Mouse (Mus musculus) liver, embryonic 13.5 days (tissue): ENCODE data around the gene Gpbar1. TPM values are rescaled to one million over a fixed set of nuclear protein-coding genes. Genes with fewer than 3 reads are reported as not detected.

Source experiments
- ATAC-seq: fragments of 200-750 bp; cut with Nextera tagmentation; 2 replicates; pipeline ENCODE4 v1.8.0; 2017; ENCODE audit warnings: low read depth, mild to moderate bottlenecking, moderate number of reproducible peaks, moderate library complexity
- DNase-seq: peaks from one replicate; pipeline ENCODE4 v3.0.0; 2022
- H3K27ac ChIP-seq: fragments of 300-500 bp; sonication (generic); 2 replicates; pipeline ENCODE4 v1.5.1; 2015; ENCODE audit warnings: moderate library complexity, mild to moderate bottlenecking, inconsistent platforms
- H3K27me3 ChIP-seq: fragments of 300-500 bp; sonication (generic); 2 replicates; pipeline ENCODE4 v1.6.1; 2015; ENCODE audit warnings: mild to moderate bottlenecking, inconsistent platforms
- H3K36me3 ChIP-seq: fragments of 300-500 bp; sonication (generic); 2 replicates; pipeline ENCODE4 v1.6.1; 2015; ENCODE audit warnings: mild to moderate bottlenecking, inconsistent platforms
- H3K4me1 ChIP-seq: fragments of 300-500 bp; sonication (generic); replicated peaks from 2 replicates; pipeline ENCODE4 v1.6.1; 2015; ENCODE audit warnings: inconsistent platforms
- H3K4me2 ChIP-seq: fragments of 300-500 bp; sonication (generic); 2 replicates; pipeline ENCODE4 v1.6.1; 2015; ENCODE audit warnings: inconsistent platforms, mild to moderate bottlenecking, moderate library complexity
- H3K4me3 ChIP-seq: fragments of 300-500 bp; sonication (generic); replicated peaks from 2 replicates; pipeline ENCODE4 v1.5.1; 2015; ENCODE audit warnings: mild to moderate bottlenecking, inconsistent platforms
- H3K9ac ChIP-seq: fragments of 300-500 bp; sonication (generic); 2 replicates; pipeline ENCODE4 v1.6.1; 2015; ENCODE audit warnings: mild to moderate bottlenecking, inconsistent platforms
- H3K9me3 ChIP-seq: fragments of 300-500 bp; sonication (generic); replicated peaks from 2 replicates; pipeline ENCODE4 v1.6.1; 2016; ENCODE audit warnings: inconsistent platforms
- WGBS: fragments of 180-500 bp; shearing (Covaris S2); methylation state at CpG from one replicate; pipeline ENCODE4 v1.1.7; 2015; ENCODE audit not compliant: insufficient replicate concordance; 5-methylcytosine and 5-hydroxymethylcytosine counted together
- polyA plus RNA-seq: library from polyadenylated mRNA; unstranded; fragments of >200 nt; fragmentation: Nextera tagmentation; extraction: Ambion mirVana; gene quantifications from 2 replicates; pipeline ENCODE4 v1.2.1, GENCODE M21; 2015

The Gpbar1 gene
- polyA plus RNA-seq, 1 experiment from 2014 or later = 0.75 TPM

GRCm38 (mm10) chr1:74277883-74278537, 340 bp upstream of the Gpbar1 start:
- 48% methylated on average over 8 of the region's 8 CpGs for WGBS
- Histone ChIP-seq H3K27me3 (no peaks in the 10 kb centered on the region; the same call in 1 of the 2 replicates), H3K9ac (no peak overlapping the region), H3K4me2 (no peak overlapping the region), H3K27ac (no peak overlapping the region), H3K9me3 (no peaks in the 10 kb centered on the region), H3K4me3 (no peak overlapping the region), H3K36me3 (peaks cover 41% of the 10 kb centered on the region), H3K4me1 (peaks cover 27% of the 10 kb centered on the region)
- DNase-seq (no peak), ATAC-seq (no peak)

- H3K4me2 ChIP-seq = no peak overlapping the region
- peaks cover 41% of the 10 kb centered on the region for H3K36me3 ChIP-seq
- peaks cover 35% of the 10 kb centered on the region for H3K4me1 ChIP-seq
- H3K27me3 ChIP-seq = no peaks in the 10 kb centered on the region; the same call in 1 of the 2 replicates
- ATAC-seq (no peak), DNase-seq (no peak)
- no peak overlapping the region for H3K4me3 ChIP-seq
- H3K9me3 ChIP-seq = no peaks in the 10 kb centered on the region
- WGBS = 77% methylated on average over 11 of the region's 11 CpGs
- no peak overlapping the region for H3K27ac ChIP-seq
- H3K9ac ChIP-seq = no peak overlapping the region
Measured at GRCm38 (mm10) chr1:74278988-74279387, 638 bp downstream of the Gpbar1 start.

- no peaks in the 10 kb centered on the region for H3K9me3 ChIP-seq
- WGBS = 86% methylated on average over 14 of the region's 14 CpGs
- peaks cover 36% of the 10 kb centered on the region for H3K4me1 ChIP-seq
- H3K9ac ChIP-seq = no peak overlapping the region
- ATAC-seq (no peak), DNase-seq (no peak)
- no peak overlapping the region for H3K4me2 ChIP-seq
- peaks cover 41% of the 10 kb centered on the region for H3K36me3 ChIP-seq
- no peak overlapping the region for H3K4me3 ChIP-seq
- H3K27me3 ChIP-seq = no peaks in the 10 kb centered on the region; the same call in 1 of the 2 replicates
- H3K27ac ChIP-seq = no peak overlapping the region
Measured at GRCm38 (mm10) chr1:74280591-74281325, 2.4 kb downstream of the Gpbar1 start.

- ATAC-seq (no peak), DNase-seq (no peak)
- 54% methylated on average over 2 of the region's 2 CpGs for WGBS
- H3K4me1 ChIP-seq = peaks cover 41% of the 10 kb centered on the region
- no peaks in the 10 kb centered on the region for H3K9me3 ChIP-seq
- no peak overlapping the region for H3K4me2 ChIP-seq
- no peak overlapping the region for H3K27ac ChIP-seq
- H3K9ac ChIP-seq = no peak overlapping the region
- H3K36me3 ChIP-seq = peaks cover 41% of the 10 kb centered on the region
- no peak overlapping the region for H3K4me3 ChIP-seq
- no peaks in the 10 kb centered on the region; the same call in 1 of the 2 replicates for H3K27me3 ChIP-seq
Measured at GRCm38 (mm10) chr1:74281372-74281771, 3.0 kb downstream of the Gpbar1 start.

GRCm38 (mm10) chr1:74281886-74282285, 3.5 kb downstream of the Gpbar1 start:
- no peak overlapping the region for H3K4me3 ChIP-seq
- no peak overlapping the region for H3K4me2 ChIP-seq
- peaks cover 41% of the 10 kb centered on the region for H3K36me3 ChIP-seq
- WGBS = 81% methylated on average over 8 of the region's 8 CpGs
- DNase-seq (no peak), ATAC-seq (no peak)
- no peak overlapping the region for H3K27ac ChIP-seq
- H3K4me1 ChIP-seq = peaks cover 43% of the 10 kb centered on the region
- H3K9me3 ChIP-seq = no peaks in the 10 kb centered on the region
- H3K27me3 ChIP-seq = no peaks in the 10 kb centered on the region; the same call in 1 of the 2 replicates
- no peak overlapping the region for H3K9ac ChIP-seq

- Histone ChIP-seq H3K9me3 (no peaks in the 10 kb centered on the region), H3K4me2 (peak overlapping the region; percentile 91), H3K27ac (peak overlapping the region; percentile 29; the same call in 1 of the 2 replicates), H3K36me3 (peaks cover 44% of the 10 kb centered on the region), H3K27me3 (no peaks in the 10 kb centered on the region), H3K4me1 (peaks cover 46% of the 10 kb centered on the region), H3K9ac (peak overlapping the region; percentile 26; the same call in 1 of the 2 replicates), H3K4me3 (0 out of 2 replicates have a peak overlapping the region, but pooled peaks have one; percentile 3)
- 83% methylated on average over 10 of the region's 10 CpGs for WGBS
- DNase-seq = no peak
- no peak for ATAC-seq
Measured at GRCm38 (mm10) chr1:74282896-74283625, 4.7 kb downstream of the Gpbar1 start.

GRCm38 (mm10) chr1:74283686-74284463, 5.5 kb downstream of the Gpbar1 start:
- DNase-seq (peak; percentile 39), ATAC-seq (peak; percentile 19)
- Histone ChIP-seq H3K27me3 (no peaks in the 10 kb centered on the region), H3K9me3 (no peaks in the 10 kb centered on the region), H3K36me3 (peaks cover 48% of the 10 kb centered on the region), H3K4me3 (peak overlapping the region; percentile 87), H3K9ac (peak overlapping the region; percentile 86), H3K4me1 (peaks cover 50% of the 10 kb centered on the region), H3K27ac (peak overlapping the region; percentile 87), H3K4me2 (peak overlapping the region; percentile 91)
- 7% methylated on average over 15 of the region's 15 CpGs for WGBS

- DNase-seq (peak; percentile 100), ATAC-seq (peak; percentile 93)
- peak within 1 kb of the TSS; percentile 87 for H3K4me3 ChIP-seq
- H3K36me3 ChIP-seq = peaks cover 48% of the 10 kb centered on the region
- WGBS = under 1% methylated on average over 56 of the region's 56 CpGs
- peak within 1 kb of the TSS; percentile 86 for H3K9ac ChIP-seq
- no peaks in the 10 kb centered on the region for H3K9me3 ChIP-seq
- H3K27me3 ChIP-seq = no peaks in the 10 kb centered on the region
- peaks cover 58% of the 10 kb centered on the region for H3K4me1 ChIP-seq
- peak within 1 kb of the TSS; percentile 91 for H3K4me2 ChIP-seq
- peak within 1 kb of the TSS; percentile 87 for H3K27ac ChIP-seq
Measured at GRCm38 (mm10) chr1:74284543-74285160, 6.3 kb downstream of the Gpbar1 start, which contains the start of the genes Aamp and Pnkd. TSS of gene Aamp (minus strand) at chr1:74284738. TSS of gene Pnkd (plus strand) at chr1:74284930.

GRCm38 (mm10) chr1:74285212-74286010, 7.1 kb downstream of the Gpbar1 start:
- H3K27ac ChIP-seq = peak overlapping the region; percentile 9
- H3K36me3 ChIP-seq = peaks cover 48% of the 10 kb centered on the region
- peak overlapping the region; percentile 87 for H3K4me2 ChIP-seq
- H3K4me1 ChIP-seq = peaks cover 64% of the 10 kb centered on the region
- DNase-seq = no peak
- no peak for ATAC-seq
- WGBS = 3% methylated on average over 23 of the region's 23 CpGs
- H3K9ac ChIP-seq = peak overlapping the region; percentile 82
- no peaks in the 10 kb centered on the region for H3K9me3 ChIP-seq
- H3K4me3 ChIP-seq = peak overlapping the region; percentile 82
- H3K27me3 ChIP-seq = no peaks in the 10 kb centered on the region
